In the genomic region with DNA sequence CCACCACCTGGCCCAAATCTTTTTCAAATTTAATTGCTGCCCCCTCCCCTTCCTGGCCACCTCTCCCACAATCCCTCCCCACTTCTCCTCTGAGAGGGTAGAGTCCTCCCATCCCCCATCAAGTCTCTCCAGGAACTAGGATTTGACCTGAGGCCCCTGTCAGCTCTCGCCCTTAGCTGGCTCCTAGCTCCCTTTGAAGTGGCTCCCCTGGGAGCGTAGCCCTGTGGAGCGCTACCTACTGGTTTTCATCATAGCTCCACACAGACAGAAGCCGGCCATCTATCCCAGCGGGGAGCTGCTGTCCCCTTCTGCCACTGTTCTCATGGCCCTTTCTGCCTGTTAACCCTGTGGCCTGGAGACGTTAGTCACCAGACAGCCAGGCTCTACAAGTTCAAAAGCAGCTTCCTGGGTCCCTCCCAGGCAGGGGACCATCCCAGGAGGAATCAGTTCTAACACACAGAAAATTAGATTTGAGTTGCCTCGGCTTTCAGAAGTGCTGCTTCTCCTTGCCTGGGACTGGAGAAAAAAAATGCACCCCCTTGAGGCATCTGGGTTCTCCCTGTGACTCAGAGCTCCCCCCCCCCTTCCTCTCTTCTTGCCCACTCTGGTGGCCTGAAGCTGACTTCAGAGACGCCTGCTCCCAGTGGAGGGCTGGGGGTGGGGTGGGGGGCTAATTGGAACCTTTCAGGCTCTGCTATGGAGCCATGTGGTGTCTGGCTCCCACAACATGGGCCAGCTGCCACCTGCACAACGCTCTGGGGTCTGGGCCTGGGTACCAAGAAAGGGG, we compare ENCODE assay signal across 8 mouse cellular contexts. TPM values are rescaled to one million over a fixed set of nuclear protein-coding genes. Genes with fewer than 3 reads are reported as not detected.
A peak's percentile ranks its signal among the peaks of the same experiment; 100 is the strongest.
DNase-seq lines count a peak whose midpoint lies in the region; ATAC-seq and TF ChIP-seq lines count a peak whose summit lies in the region.

No protein-coding gene starts in this region.

- no peaks in the 10 kb centered on the region for H3K9me3 ChIP-seq in heart, embryonic 11.5 days (replicated peaks; ENCODE audit: control insufficient read depth, low read length)
- H3K9me3 ChIP-seq in hindbrain, embryonic 11.5 days (ENCODE audit: control insufficient read depth, low read length): no peaks in the 10 kb centered on the region
- H3K9me3 ChIP-seq in midbrain, embryonic 16.5 days (replicated peaks; ENCODE audit: control insufficient read depth, low read length, poor library complexity, severe bottlenecking): no peaks in the 10 kb centered on the region

- no peak overlapping the region for H3K9ac ChIP-seq in heart, embryonic 11.5 days (ENCODE audit: low read depth, low read length)
- H3K9ac ChIP-seq in hindbrain, embryonic 11.5 days (ENCODE audit: low read depth, low read length): peak overlapping the region; percentile 35
- H3K9ac ChIP-seq in midbrain, embryonic 16.5 days (ENCODE audit: low read depth, low read length): peak overlapping the region; percentile 30

- peaks cover 36% of the 10 kb centered on the region for H3K4me1 ChIP-seq in heart, embryonic 11.5 days (ENCODE audit: control insufficient read depth, insufficient read depth, low read length)
- peaks cover 8% of the 10 kb centered on the region for H3K4me1 ChIP-seq in cortical plate, adult 2 months (ENCODE audit: control insufficient read depth, insufficient read depth, low read length)
- H3K4me1 ChIP-seq in hindbrain, embryonic 11.5 days (replicated peaks; ENCODE audit: control insufficient read depth, insufficient read depth, low read length): peaks cover 28% of the 10 kb centered on the region
- H3K4me1 ChIP-seq in midbrain, embryonic 16.5 days (ENCODE audit: control insufficient read depth, insufficient read depth, low read length): peaks cover 34% of the 10 kb centered on the region

- peak overlapping the region; percentile 69 for H3K27ac ChIP-seq in heart, embryonic 11.5 days (ENCODE audit: low read depth, low read length)
- H3K27ac ChIP-seq in cortical plate, adult 2 months (ENCODE audit: insufficient read depth, low read length): 0 out of 2 replicates have a peak overlapping the region, but pooled peaks have one; percentile 33
- H3K27ac ChIP-seq in hindbrain, embryonic 11.5 days (ENCODE audit: low read depth, low read length): peak overlapping the region; percentile 98
- peak overlapping the region; percentile 80 for H3K27ac ChIP-seq in midbrain, embryonic 16.5 days (ENCODE audit: low read length)

- H3K27me3 ChIP-seq in heart, embryonic 11.5 days (ENCODE audit: control insufficient read depth, insufficient read depth, low read length): no peaks in the 10 kb centered on the region
- H3K27me3 ChIP-seq in hindbrain, embryonic 11.5 days (ENCODE audit: control insufficient read depth, insufficient read depth, low read length): no peaks in the 10 kb centered on the region
- H3K27me3 ChIP-seq in midbrain, embryonic 16.5 days (ENCODE audit: control insufficient read depth, insufficient read depth, low read depth, low read length): no peaks in the 10 kb centered on the region

- TF ChIP-seq CTCF in cortical plate, adult 2 months (IDR thresholded peaks at IDR 0.05; ENCODE audit: extremely low read depth, insufficient read depth, low read length): no peak

- WGBS in heart, embryonic 11.5 days (ENCODE audit: insufficient replicate concordance): 17% methylated on average over 9 of the region's 9 CpGs
- WGBS in hindbrain, embryonic 11.5 days: 4% methylated on average over 9 of the region's 9 CpGs
- 2% methylated on average over 9 of the region's 9 CpGs for WGBS in midbrain, embryonic 16.5 days

- TF ChIP-seq POLR2A in cortical plate, adult 2 months (IDR thresholded peaks at IDR 0.05; ENCODE audit: extremely low read depth, insufficient read depth, low read length): no peak

- DNase-seq in heart, postnatal 4 days: no peak
- peak; percentile 75 for DNase-seq in hindbrain, embryonic 11.5 days (ENCODE audit: low spot score)
- no peak for DNase-seq in cerebellum, adult 11 months
- DNase-seq in layer of hippocampus, adult 8-10 months (ENCODE audit: low spot score in 2 of 2): no peak
- DNase-seq in thymus, postnatal 25 days: no peak

- ATAC-seq in heart, embryonic 11.5 days (replicated peaks; ENCODE audit: insufficient number of reproducible peaks, low FRiP score, low TSS enrichment): no peak
- ATAC-seq in hindbrain, embryonic 11.5 days (ENCODE audit: low FRiP score): peak; percentile 88
- ATAC-seq in midbrain, embryonic 16.5 days: peak; percentile 77

- H3K4me2 ChIP-seq in heart, embryonic 11.5 days: no peak overlapping the region
- H3K4me2 ChIP-seq in hindbrain, embryonic 11.5 days (replicated peaks; ENCODE audit: low read depth, low read length): peak overlapping the region; percentile 54
- H3K4me2 ChIP-seq in midbrain, embryonic 16.5 days (ENCODE audit: low read length): peak overlapping the region; percentile 48; the same call in 1 of the 2 replicates

- peaks cover 2% of the 10 kb centered on the region; the same call in 1 of the 2 replicates for H3K36me3 ChIP-seq in heart, embryonic 11.5 days (ENCODE audit: control insufficient read depth, insufficient read depth, low read length)
- H3K36me3 ChIP-seq in hindbrain, embryonic 11.5 days (ENCODE audit: control insufficient read depth, insufficient read depth, low read length): no peaks in the 10 kb centered on the region
- H3K36me3 ChIP-seq in midbrain, embryonic 16.5 days (ENCODE audit: control insufficient read depth, insufficient read depth, low read length): peaks cover 6% of the 10 kb centered on the region

- no peak overlapping the region for H3K4me3 ChIP-seq in heart, embryonic 11.5 days (ENCODE audit: low read depth, low read length)
- H3K4me3 ChIP-seq in cortical plate, adult 2 months (ENCODE audit: insufficient read depth, low read length): no peak overlapping the region
- H3K4me3 ChIP-seq in hindbrain, embryonic 11.5 days (ENCODE audit: low read depth, low read length): no peak overlapping the region
- H3K4me3 ChIP-seq in midbrain, embryonic 16.5 days (ENCODE audit: low read depth, low read length): no peak overlapping the region

RNA-seq across cellular contexts. Expression of a gene that starts 19.5 kb away (rescaled TPM):
- 31.3 and 34.7 TPM in 2 replicates for polyA plus RNA-seq in heart, embryonic 11.5 days (2014; fragmentation: Nextera tagmentation; extraction: Ambion mirVana)
- total RNA-seq in heart, postnatal 4 days (2021): 10 to 100 TPM; 14.4 to 16.7 TPM
- 14.4 and 15.4 TPM in 2 replicates for polyA plus RNA-seq in cortical plate, adult 2 months (2012; rRNA removed)
- 62.5 and 70.0 TPM in 2 replicates for polyA plus RNA-seq in hindbrain, embryonic 11.5 days (2014; fragmentation: Nextera tagmentation; extraction: Ambion mirVana)
- polyA plus RNA-seq in midbrain, embryonic 16.5 days (2015; fragmentation: Nextera tagmentation; extraction: Ambion mirVana): 87.2 and 87.8 TPM in 2 replicates
- 10 to 100 TPM; 15.7 to 20.4 (median 17.3) TPM for total RNA-seq in layer of hippocampus, adult 8-10 months (2022)

RNA-seq across cellular contexts. Expression of a gene that starts 53.5 kb away (rescaled TPM):
- polyA plus RNA-seq in heart, embryonic 11.5 days (2014; fragmentation: Nextera tagmentation; extraction: Ambion mirVana): 0.28 and 0.42 TPM in 2 replicates
- total RNA-seq in heart, postnatal 4 days (2021): not detected
- polyA plus RNA-seq in cortical plate, adult 2 months (2012; rRNA removed): 0.13 TPM in 2 replicates
- 0.36 and 0.54 TPM in 2 replicates for polyA plus RNA-seq in hindbrain, embryonic 11.5 days (2014; fragmentation: Nextera tagmentation; extraction: Ambion mirVana)
- 0.24 and 0.46 TPM in 2 replicates for polyA plus RNA-seq in midbrain, embryonic 16.5 days (2015; fragmentation: Nextera tagmentation; extraction: Ambion mirVana)
- total RNA-seq in layer of hippocampus, adult 8-10 months (2022): under 1 TPM in 2 of 4 experiments, not detected in 2; 0.73 to 0.85 TPM

RNA-seq across cellular contexts. Expression of a gene that starts 53.6 kb away (rescaled TPM):
- polyA plus RNA-seq in heart, embryonic 11.5 days (2014; fragmentation: Nextera tagmentation; extraction: Ambion mirVana): 955 and 984 TPM in 2 replicates
- total RNA-seq in heart, postnatal 4 days (2021): 1,000 to 10,000 TPM; 1,387 to 1,444 TPM
- polyA plus RNA-seq in cortical plate, adult 2 months (2012; rRNA removed): 486 and 499 TPM in 2 replicates
- polyA plus RNA-seq in hindbrain, embryonic 11.5 days (2014; fragmentation: Nextera tagmentation; extraction: Ambion mirVana): 620 and 621 TPM in 2 replicates
- 565 and 600 TPM in 2 replicates for polyA plus RNA-seq in midbrain, embryonic 16.5 days (2015; fragmentation: Nextera tagmentation; extraction: Ambion mirVana)
- 100 to 1,000 TPM; 392 to 413 (median 402) TPM for total RNA-seq in layer of hippocampus, adult 8-10 months (2022)

RNA-seq across cellular contexts. Expression of a gene that starts 54.9 kb away (rescaled TPM):
- 32.4 and 37.4 TPM in 2 replicates for polyA plus RNA-seq in heart, embryonic 11.5 days (2014; fragmentation: Nextera tagmentation; extraction: Ambion mirVana)
- 10 to 100 TPM; 54.0 to 55.5 TPM for total RNA-seq in heart, postnatal 4 days (2021)
- polyA plus RNA-seq in cortical plate, adult 2 months (2012; rRNA removed): 92.8 and 98.0 TPM in 2 replicates
- polyA plus RNA-seq in hindbrain, embryonic 11.5 days (2014; fragmentation: Nextera tagmentation; extraction: Ambion mirVana): 63.0 and 73.1 TPM in 2 replicates
- 123 and 127 TPM in 2 replicates for polyA plus RNA-seq in midbrain, embryonic 16.5 days (2015; fragmentation: Nextera tagmentation; extraction: Ambion mirVana)
- 100 to 1,000 TPM in 3 of 4 experiments, 10 to 100 TPM in 1; 93.4 to 111 (median 107) TPM for total RNA-seq in layer of hippocampus, adult 8-10 months (2022)

Comparison
In these comparisons a context has a peak if more than half of its experiments do, and no peak if none do; other contexts are left out.
1. H3K27ac ChIP-seq: peak in every context shown above with its lines; median percentile 98 in hindbrain, embryonic 11.5 days; 80 in midbrain, embryonic 16.5 days; 69 in heart, embryonic 11.5 days; 33 in cortical plate, adult 2 months.